Mouse (Mus musculus) ovary, postnatal 10 days (tissue): ENCODE results near the gene Gnb5.
"Not testable (repeated sequence)": the region's sequence is repeated elsewhere in the genome, so short reads cannot be mapped to it uniquely, and the experiment has no call there.

Experiments used
- DNase-seq: peaks from one replicate; pipeline ENCODE4 v3.0.0; 2022; ENCODE audit warnings: low spot score

The Gnb5 gene

DNA sequence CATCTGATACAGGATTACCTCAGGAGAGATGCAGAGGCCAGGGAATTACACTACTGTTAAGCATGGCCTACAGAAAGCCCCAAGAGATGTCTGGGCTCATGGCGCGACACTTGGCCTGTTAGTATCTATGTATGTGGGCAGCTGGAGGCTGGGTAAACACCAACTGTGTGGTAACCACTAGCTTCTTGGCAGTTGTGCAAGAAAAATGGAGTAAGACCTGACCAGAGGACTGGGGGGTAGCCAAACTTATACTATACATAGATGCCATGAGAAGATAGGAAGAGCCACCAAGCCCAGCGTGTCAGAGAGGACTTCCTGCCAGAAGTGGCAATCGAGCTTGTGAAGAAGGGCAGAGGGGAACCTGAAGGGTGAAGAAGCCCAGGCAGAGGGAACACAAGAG lies 56.1 kb downstream of the Gnb5 start:
- DNase-seq, result no peak

DNA sequence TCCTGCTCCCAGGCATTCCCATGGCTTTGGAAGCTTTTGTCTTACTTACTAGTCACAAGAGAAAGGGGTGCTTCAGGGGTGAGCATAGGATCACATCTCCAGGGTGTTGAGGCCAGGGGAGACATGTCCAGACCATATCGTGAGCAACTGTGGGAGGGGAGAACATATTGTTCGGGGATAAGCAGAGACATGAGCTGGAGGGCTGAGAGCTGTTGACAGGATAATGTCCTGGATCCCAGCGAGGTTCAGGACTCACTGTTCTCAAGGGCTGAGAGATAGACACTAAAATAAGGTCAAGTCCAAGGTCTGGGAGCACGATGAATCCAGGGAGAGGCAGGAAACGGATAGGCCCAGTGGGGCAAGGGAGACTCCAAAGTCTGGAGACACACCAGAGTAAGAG lies 56.9 kb downstream of the Gnb5 start:
- no peak for DNase-seq

DNA sequence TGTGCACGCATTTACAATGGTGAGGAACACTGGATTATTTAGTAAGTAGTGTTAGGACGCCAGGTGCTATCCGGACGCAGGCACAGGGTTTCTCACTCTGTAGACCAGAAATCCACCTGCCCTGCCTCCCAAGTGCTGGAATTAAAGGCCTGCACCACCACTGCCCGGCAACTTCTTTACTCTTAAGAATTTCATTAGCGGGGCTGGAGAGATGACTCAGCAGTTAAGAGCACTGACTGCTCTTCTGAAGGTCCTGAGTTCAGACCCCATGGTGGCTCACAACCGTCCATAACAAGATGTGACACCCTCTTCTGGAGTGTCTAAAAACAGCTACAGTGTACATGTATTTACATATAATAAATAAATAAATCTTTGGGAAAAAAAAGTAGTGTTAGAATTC lies 57.6 kb downstream of the Gnb5 start:
- DNase-seq, result not testable (repeated sequence)

DNA sequence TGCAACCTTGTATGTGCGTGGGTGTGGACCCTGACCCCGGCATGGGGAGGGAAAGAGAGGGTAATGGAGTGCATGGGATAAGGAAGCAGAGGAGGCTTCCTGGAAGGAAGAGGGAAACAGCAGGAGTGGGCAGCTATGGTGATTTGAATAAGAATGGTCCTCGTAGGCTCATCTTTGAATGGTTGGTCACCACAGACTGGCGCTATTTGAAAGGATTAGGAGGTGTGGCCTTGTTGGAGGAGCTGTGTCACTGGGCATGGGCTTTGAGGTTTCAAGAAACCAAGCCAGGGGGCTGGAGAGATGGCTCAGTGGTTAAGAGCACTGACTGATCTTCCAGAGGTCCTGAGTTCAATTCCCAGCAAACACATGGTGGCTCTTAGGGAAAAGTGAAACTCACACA lies 59.1 kb downstream of the Gnb5 start:
- DNase-seq, result no peak

DNA sequence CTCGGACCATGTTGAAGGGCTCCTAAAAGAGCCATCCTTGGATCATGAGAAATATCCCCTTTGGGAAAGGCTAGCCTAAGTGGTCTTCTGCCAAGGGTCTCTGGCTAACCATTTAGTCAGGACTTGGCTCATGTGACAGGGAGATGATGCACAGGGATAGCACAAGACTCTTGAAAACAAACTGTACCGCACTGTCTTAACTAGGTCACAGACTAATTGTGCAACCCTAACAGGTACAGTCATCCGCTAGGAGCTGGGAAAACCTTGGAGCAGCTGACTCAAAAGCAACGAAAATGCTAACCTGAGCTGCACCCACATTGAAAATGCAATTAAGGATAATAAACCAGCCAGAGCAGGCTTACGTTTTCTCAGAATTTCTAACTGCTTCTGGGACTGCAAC lies 60.1 kb downstream of the Gnb5 start:
- no peak for DNase-seq

DNA sequence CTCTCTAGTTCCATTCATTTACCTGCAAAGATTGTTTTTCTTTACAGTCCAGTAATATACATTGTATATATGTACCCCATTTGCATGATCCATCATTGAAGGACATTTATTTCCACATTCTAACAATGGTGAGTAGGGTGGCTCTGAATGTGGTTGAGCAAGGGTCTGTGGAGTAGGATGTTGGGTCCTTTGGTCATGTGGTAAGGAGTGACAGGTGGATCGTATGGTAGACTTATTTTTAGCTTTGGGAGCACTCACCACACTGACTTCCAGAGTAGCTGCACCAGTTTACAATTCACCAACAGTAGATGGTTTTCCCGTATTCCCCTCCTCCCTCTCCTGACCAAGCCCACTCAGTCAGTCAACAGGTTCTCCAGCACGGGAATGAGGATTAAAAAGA lies 62.7 kb downstream of the Gnb5 start:
- no peak for DNase-seq

DNA sequence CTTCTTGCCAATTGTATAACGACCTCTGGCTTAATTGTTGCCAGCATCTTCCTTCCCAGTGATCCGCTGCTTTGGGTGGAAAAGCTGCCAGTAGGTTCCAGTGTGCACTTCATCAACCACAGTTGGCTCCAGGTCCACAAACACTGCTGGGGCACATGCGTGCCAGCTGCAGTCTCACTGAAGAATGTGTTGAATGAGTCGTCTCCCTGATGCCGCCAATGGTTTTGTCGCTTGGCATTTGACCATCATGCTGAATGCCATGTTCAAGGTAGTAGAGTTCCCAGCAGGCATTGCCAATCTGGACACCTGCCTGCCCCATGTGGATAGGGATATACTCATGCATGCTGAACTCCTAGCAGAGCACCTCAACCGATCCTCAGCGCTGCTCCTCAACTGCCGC lies 69.5 kb downstream of the Gnb5 start:
- no peak for DNase-seq

DNA sequence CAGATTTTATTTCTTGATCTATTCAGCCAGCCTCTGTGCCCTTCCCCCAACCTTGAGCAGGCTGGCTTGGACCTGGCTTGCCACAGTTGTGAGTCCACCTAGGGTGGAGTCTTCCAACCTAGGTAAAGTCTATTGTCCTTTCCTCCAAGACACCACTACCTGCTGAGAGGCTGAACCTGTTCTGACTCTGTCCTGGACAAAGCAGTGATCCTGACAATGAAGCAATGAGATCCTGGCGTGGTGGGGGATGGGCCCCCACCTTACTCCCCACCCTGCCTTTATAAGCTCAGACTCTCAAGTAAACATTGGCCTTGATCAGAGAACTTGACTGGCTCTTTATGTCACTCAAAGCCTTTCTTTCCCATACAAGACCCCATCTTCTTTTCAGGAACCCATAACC lies 70.3 kb downstream of the Gnb5 start:
- no peak for DNase-seq

DNA sequence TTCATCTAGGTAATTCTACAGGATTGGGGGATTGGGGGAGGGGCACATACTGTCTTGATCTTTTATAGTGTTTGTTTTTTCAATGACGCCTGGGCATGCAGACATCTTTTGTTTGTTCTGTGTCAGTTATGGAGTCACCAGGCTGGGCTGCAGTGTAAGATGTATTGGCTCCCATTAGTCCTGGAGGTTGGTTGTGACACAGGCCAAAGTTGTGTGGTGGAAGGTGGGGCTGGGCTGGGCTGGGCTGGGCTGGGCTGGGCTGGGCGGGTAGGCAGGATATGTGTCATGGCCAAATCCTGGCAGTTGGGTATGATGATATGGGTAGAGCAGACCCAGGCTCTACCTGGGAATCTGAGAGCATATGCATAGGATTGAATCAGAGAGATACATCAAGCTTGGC lies 72.7 kb downstream of the Gnb5 start:
- no peak for DNase-seq

DNA sequence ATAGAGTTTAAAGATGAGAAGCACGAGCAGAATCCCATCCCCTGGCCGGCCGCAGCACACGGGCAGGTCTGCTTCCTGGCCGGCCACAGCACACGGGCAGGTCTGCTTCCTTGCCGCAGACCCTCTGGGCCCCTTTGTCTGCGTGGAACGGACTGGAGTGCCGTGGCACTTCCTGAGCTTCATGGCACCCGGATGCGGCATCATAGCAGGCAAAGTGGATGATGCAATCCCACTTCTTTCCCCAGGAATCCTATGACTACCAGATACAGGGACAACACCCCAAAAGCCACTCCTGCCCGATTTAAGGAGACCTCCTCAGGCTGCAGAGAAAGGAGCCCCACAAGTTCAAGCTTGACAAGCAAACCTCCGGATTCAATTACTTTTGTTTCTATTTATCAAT lies 76.7 kb downstream of the Gnb5 start:
- no peak for DNase-seq

DNA sequence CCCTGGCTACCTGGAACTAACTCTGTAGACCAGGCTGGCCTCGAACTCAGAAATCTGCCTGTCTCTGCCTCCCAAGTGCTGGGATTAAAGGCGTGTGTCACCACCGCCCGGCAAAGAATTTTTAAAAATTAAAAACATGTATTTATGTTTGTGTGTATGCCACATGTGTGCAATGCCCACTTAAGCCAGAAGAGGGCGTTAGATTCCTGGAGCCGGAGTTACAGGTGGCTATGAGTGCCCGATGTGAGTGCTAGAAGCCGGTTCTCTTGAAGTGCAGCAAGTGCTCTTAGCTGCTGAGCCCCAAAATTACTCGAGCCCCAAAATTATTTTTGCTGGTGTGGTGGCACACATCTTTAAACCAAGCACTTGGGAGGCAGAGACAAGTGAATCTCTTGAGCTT lies 77.7 kb downstream of the Gnb5 start:
- no peak for DNase-seq

DNA sequence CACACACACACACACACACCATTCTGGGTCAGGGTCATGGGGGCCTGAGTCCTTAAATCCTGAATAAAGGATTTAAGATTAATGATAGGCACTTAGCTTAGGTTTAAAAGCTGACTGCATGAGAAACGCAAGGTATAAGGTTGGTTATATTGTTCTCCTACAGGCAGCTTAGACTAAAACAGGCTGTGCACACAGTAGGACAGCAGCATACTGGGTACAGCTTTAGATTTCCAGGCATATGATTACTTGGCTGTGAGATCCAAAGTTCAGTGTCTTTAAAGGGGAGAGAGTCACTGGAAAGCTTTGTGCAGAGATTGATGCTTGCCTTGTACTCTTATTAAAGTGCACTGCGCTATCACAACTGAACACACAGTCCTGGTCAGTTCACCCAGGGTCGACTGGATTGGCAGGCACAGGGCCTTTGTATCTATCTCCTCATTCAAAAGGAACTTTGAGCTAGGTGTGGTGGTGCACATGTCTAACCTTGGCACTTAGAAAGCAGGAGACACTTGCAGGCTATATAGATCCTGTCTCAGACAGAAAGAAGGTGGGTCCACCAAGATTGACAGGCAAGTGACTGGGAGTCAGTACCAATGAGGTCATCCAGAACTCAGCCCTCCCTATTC lies 78.4 kb downstream of the Gnb5 start:
- no peak for DNase-seq

DNA sequence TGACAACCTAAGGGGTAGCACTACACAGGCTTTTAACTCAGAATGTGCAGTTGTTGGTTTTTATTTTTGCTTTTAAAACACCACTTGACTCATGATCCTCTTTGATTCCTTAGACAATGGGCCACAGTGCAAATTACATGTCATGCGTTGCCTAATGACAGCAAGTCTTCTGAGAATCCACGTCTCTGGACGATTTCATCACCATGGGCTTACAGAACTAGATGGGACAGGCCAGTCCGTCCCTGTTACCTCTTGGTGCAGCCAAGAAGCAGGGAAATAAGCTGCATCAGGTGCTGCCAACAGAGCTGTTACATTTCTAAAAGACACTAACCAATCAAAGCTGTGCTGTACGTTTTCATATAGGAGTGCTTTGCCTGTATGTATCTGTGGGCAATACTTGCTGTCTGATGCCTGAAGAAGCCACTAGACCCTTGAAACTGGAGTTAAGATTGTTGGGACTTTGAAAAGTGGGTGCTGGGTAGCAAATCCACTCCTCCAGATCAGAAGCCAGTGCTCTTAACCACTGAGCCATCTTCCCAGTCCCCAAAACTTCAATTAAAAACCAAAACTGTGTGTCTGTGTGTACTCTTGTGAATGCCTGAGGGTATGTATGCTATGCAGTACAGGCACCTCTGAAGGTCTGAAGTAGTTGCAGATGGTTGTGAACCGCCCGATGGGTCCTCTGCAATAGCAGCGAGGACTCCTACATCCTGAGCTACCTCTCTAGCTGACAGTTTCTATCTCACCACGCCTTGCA lies 79.3 kb downstream of the Gnb5 start:
- DNase-seq, result no peak

DNA sequence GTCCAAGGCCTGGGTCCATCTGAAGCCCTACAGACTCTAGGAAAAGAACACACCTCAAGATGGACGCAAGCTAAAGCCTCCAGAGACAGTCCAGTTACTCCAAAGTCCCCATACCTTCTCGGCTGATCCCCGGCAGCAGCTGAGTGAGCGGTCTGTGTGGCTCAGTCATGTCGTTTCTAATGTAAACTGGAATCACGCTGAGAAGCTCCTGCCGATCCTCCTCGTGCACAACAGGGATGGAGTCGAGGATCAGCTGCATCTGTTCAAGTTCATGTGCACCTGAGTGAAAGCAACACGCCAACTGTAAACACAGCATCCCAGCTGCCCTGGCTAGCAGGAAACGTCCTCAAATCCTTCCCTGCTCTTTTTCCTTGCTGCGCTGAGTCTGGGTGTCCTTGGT lies 87.2 kb downstream of the Gnb5 start:
- DNase-seq, result no peak
